Mouse (Mus musculus) olfactory bulb, adult 2 months (tissue): ENCODE measurements around the gene Cacna1a.

Experiments used
- CTCF ChIP-seq: fragments of 200-500 bp; IDR thresholded peaks from 2 replicates; pipeline ENCODE4 v1.5.1; 2012; ENCODE audit warnings: low read depth, mild to moderate bottlenecking, low read length, moderate library complexity; ENCODE audit not compliant: insufficient read depth
- POLR2A ChIP-seq: fragments of 200-500 bp; IDR thresholded peaks from 2 replicates; pipeline ENCODE4 v1.6.1; 2012; ENCODE audit warnings: mild to moderate bottlenecking, low read depth, low read length, moderate library complexity; ENCODE audit not compliant: insufficient read depth

DNA sequence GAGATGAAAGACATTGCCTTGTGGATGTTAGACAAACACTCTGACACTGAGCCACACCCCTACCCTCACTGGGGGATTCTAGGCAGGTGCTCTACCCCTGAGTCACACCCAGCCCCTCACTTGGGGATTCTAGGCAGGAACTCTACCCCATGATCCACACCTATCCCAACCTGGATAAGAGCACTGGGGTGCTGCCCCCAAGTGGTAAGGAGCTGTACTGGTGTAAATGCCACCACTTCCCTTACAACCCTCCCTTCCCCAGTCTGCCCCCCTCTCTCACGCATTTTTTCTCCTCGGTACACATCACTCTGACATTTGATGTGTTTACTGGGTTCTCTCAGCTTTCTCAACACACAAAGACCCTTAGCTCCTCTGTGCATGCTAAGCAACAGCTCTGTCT, 125.5 kb downstream of the Cacna1a start:
- TF ChIP-seq CTCF (peak; percentile 30; the same call in 1 of the 2 replicates), POLR2A (no peak)
